In the genomic region with DNA sequence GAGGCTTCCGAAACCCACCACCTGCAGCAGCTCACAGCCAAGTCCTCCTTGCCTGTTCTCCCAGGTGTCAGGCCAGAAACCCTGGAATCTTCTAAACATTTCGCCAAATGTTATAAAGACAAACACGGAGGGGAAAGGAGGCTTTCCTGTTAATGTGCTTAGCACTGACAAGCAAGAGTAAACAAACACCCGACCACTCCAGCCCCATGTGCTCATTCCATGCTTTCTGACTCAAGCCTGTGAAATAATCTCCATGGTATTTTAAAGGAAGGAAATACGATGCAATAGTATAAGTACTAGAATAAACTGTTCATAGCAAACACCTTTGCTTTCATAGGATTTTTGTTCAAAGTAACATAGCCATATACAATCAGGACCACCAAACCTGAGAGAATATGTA, we compare ENCODE assay signal across 9 mouse cellular contexts. TPM values are rescaled to one million over a fixed set of nuclear protein-coding genes. Genes with fewer than 3 reads are reported as not detected.
DNase-seq lines count a peak whose midpoint lies in the region; ATAC-seq and TF ChIP-seq lines count a peak whose summit lies in the region.
"Had no signal": no experiment of that assay in that cellular context is flagged by ENCODE, and none has a peak within 500 bp of the region (broad histone marks: within the 10 kb centered on the region; RNA-seq: fewer than 3 reads in every experiment).

No protein-coding gene starts in this region.

- no peak overlapping the region for H3K4me3 ChIP-seq in left cerebral cortex, adult 2 months
- no peak overlapping the region for H3K4me3 ChIP-seq in embryonic facial prominence, embryonic 14.5 days (ENCODE audit: low read depth, low read length)
- H3K4me3 ChIP-seq in intestine, embryonic 14.5 days (ENCODE audit: low read depth, low read length), result no peak overlapping the region
- H3K4me3 ChIP-seq in midbrain, postnatal 0 days (ENCODE audit: low read depth, low read length), result no peak overlapping the region

- 0 out of 2 replicates have a peak, but pooled peaks cover 2% of the 10 kb centered on the region for H3K36me3 ChIP-seq in embryonic facial prominence, embryonic 14.5 days (ENCODE audit: control insufficient read depth, insufficient read depth, low read length)
- no peaks in the 10 kb centered on the region for H3K36me3 ChIP-seq in intestine, embryonic 14.5 days (ENCODE audit: control insufficient read depth, insufficient read depth, low read length)
- no peaks in the 10 kb centered on the region for H3K36me3 ChIP-seq in midbrain, postnatal 0 days (ENCODE audit: insufficient read depth, low read length)

- no peak for ATAC-seq in embryonic facial prominence, embryonic 14.5 days (ENCODE audit: low read depth)
- ATAC-seq in intestine, embryonic 14.5 days (replicated peaks; ENCODE audit: low FRiP score, low TSS enrichment, low read depth), result no peak
- no peak for ATAC-seq in midbrain, postnatal 0 days (ENCODE audit: low FRiP score)

- peaks cover 40% of the 10 kb centered on the region for H3K4me1 ChIP-seq in embryonic facial prominence, embryonic 14.5 days (ENCODE audit: control insufficient read depth, insufficient read depth, low read length)
- peaks cover 64% of the 10 kb centered on the region for H3K4me1 ChIP-seq in intestine, embryonic 14.5 days (replicated peaks; ENCODE audit: control insufficient read depth, insufficient read depth, low read length)
- H3K4me1 ChIP-seq in midbrain, postnatal 0 days (ENCODE audit: insufficient read depth, low read length), result peaks cover 16% of the 10 kb centered on the region

- no peak overlapping the region for H3K4me2 ChIP-seq in embryonic facial prominence, embryonic 14.5 days (ENCODE audit: low read depth, low read length)
- H3K4me2 ChIP-seq in intestine, embryonic 14.5 days (ENCODE audit: low read length), result 0 out of 2 replicates have a peak overlapping the region, but pooled peaks have one; percentile 4
- no peak overlapping the region for H3K4me2 ChIP-seq in midbrain, postnatal 0 days (ENCODE audit: low read depth, low read length, poor library complexity, severe bottlenecking)

- H3K27ac ChIP-seq in left cerebral cortex, adult 2 months, result peak overlapping the region; percentile 73
- H3K27ac ChIP-seq in embryonic facial prominence, embryonic 14.5 days (replicated peaks; ENCODE audit: low read depth, low read length), result peak overlapping the region; percentile 78; the same call in 1 of the 2 replicates
- H3K27ac ChIP-seq in intestine, embryonic 14.5 days (ENCODE audit: low read depth), result peak overlapping the region; percentile 84
- H3K27ac ChIP-seq in midbrain, postnatal 0 days (ENCODE audit: low read depth, low read length), result peak overlapping the region; percentile 67

- intact Hi-C loops in left cerebral cortex, adult 2 months (cut with DNase I), result no loop called here

- WGBS in embryonic facial prominence, embryonic 14.5 days, result 47% methylated on average over 5 of the region's 5 CpGs
- WGBS in intestine, embryonic 14.5 days, result 24% methylated on average over 5 of the region's 5 CpGs
- 46% methylated on average over 5 of the region's 5 CpGs for WGBS in midbrain, postnatal 0 days

- no peak overlapping the region for H3K9ac ChIP-seq in embryonic facial prominence, embryonic 14.5 days (ENCODE audit: low read depth, low read length)
- no peak overlapping the region for H3K9ac ChIP-seq in intestine, embryonic 14.5 days (ENCODE audit: low read length)
- H3K9ac ChIP-seq in midbrain, postnatal 0 days (replicated peaks; ENCODE audit: low read length, poor library complexity, severe bottlenecking), result 0 out of 2 replicates have a peak overlapping the region, but pooled peaks have one; percentile 29

- no peak for TF ChIP-seq CTCF in left cerebral cortex, adult 2 months (IDR thresholded peaks at IDR 0.05)
- no peak for TF ChIP-seq CTCF in midbrain, postnatal 0 days (IDR thresholded peaks at IDR 0.05)

- DNase-seq in left cerebral cortex, adult 2 months (ENCODE audit: extremely low spot score in 1 of 2, low spot score in 2 of 2), result no peak
- DNase-seq in left cerebral cortex, adult 11 months (ENCODE audit: low spot score), result no peak
- DNase-seq in embryonic facial prominence, embryonic 14.5 days (ENCODE audit: low spot score), result no peak
- DNase-seq in intestine, embryonic 14.5 days (ENCODE audit: low spot score), result no peak
- no peak for DNase-seq in midbrain, postnatal 0 days (ENCODE audit: low spot score)
- no peak for DNase-seq in right cerebral cortex, adult 2 months (ENCODE audit: low spot score in 2 of 2)
- DNase-seq in cerebellum, postnatal 10 days, result no peak
- no peak for DNase-seq in adrenal gland, adult (ENCODE audit: inconsistent age in 2 of 2, low spot score in 1 of 2)
- DNase-seq: gastrocnemius, postnatal 36 days had no signal

- H3K27me3 ChIP-seq in embryonic facial prominence, embryonic 14.5 days (replicated peaks; ENCODE audit: control insufficient read depth, insufficient read depth, low read length), result no peaks in the 10 kb centered on the region
- H3K27me3 ChIP-seq in intestine, embryonic 14.5 days (replicated peaks; ENCODE audit: control insufficient read depth, insufficient read depth, low read length), result no peaks in the 10 kb centered on the region
- no peaks in the 10 kb centered on the region for H3K27me3 ChIP-seq in midbrain, postnatal 0 days (ENCODE audit: insufficient read depth, low read length)

- no peaks in the 10 kb centered on the region for H3K9me3 ChIP-seq in embryonic facial prominence, embryonic 14.5 days (ENCODE audit: control insufficient read depth, low read length)
- no peaks in the 10 kb centered on the region for H3K9me3 ChIP-seq in intestine, embryonic 14.5 days (ENCODE audit: control insufficient read depth, low read length)
- no peaks in the 10 kb centered on the region for H3K9me3 ChIP-seq in midbrain, postnatal 0 days (ENCODE audit: low read length)

RNA-seq across cellular contexts. Expression of a gene that starts 38.0 kb away (rescaled TPM):
- 10 to 100 TPM; 62.2 to 67.6 TPM for total RNA-seq in left cerebral cortex, adult 2 months (2021)
- 23.4 and 28.9 TPM in 2 replicates for polyA plus RNA-seq in embryonic facial prominence, embryonic 14.5 days (2014; fragmentation: Nextera tagmentation; extraction: Ambion mirVana)
- polyA plus RNA-seq in intestine, embryonic 14.5 days (2014; fragmentation: Nextera tagmentation; extraction: Ambion mirVana), result 15.7 and 17.7 TPM in 2 replicates
- 115 and 152 TPM in 2 replicates for total RNA-seq in midbrain, postnatal 0 days (2014; rRNA removed)
- 26.5 and 28.0 TPM in 2 replicates for polyA plus RNA-seq in midbrain, postnatal 0 days (2015; fragmentation: Nextera tagmentation; extraction: Ambion mirVana)
